Mouse (Mus musculus) stomach, embryonic 15.5 days (tissue): ENCODE measurements around the gene Krtap4-7. TPM values are rescaled to one million over a fixed set of nuclear protein-coding genes. Genes with fewer than 3 reads are reported as not detected.

ENCODE experiments used
- polyA plus RNA-seq: library from polyadenylated mRNA; unstranded; fragments of >200 nt; fragmentation: Nextera tagmentation; extraction: Ambion mirVana; gene quantifications from 2 replicates; pipeline ENCODE4 v1.2.1, GENCODE M21; 2015

Gene Krtap4-7
- polyA plus RNA-seq, 1 experiment from 2014 or later: not detected

Other genes with a start within 250 kb of the Krtap4-7 start
- gene Krt12, start 221.8 kb downstream of the Krtap4-7 start, polyA plus RNA-seq: 0.09 TPM in 1 of 2 replicates, not detected in the other
- 17.1 and 19.7 TPM in 2 replicates for gene Krt20, start 205.9 kb downstream of the Krtap4-7 start, polyA plus RNA-seq
- gene Krt23, start 151.0 kb downstream of the Krtap4-7 start, polyA plus RNA-seq: 33.1 and 41.9 TPM in 2 replicates
- gene Krt39, start 122.8 kb downstream of the Krtap4-7 start, polyA plus RNA-seq: not detected in 2 replicates
- not detected in 2 replicates for gene Krt40, start 100.9 kb downstream of the Krtap4-7 start, polyA plus RNA-seq
- gene Krtap3-3, start 93.2 kb downstream of the Krtap4-7 start, polyA plus RNA-seq: not detected in 2 replicates
- gene Krtap3-2, start 87.2 kb downstream of the Krtap4-7 start, polyA plus RNA-seq: not detected in 2 replicates
- gene Gm11939, start 84.6 kb downstream of the Krtap4-7 start, polyA plus RNA-seq: not detected in 2 replicates
- gene Krtap3-1, start 77.5 kb downstream of the Krtap4-7 start, polyA plus RNA-seq: not detected in 2 replicates
- gene Krtap1-5, start 63.1 kb downstream of the Krtap4-7 start, polyA plus RNA-seq: not detected in 2 replicates
- not detected in 2 replicates for gene Krtap1-4, start 60.4 kb downstream of the Krtap4-7 start, polyA plus RNA-seq
- gene Krtap1-3, start 52.8 kb downstream of the Krtap4-7 start, polyA plus RNA-seq: not detected in 2 replicates
- not detected in 2 replicates for gene Krtap9-3, start 46.0 kb downstream of the Krtap4-7 start, polyA plus RNA-seq
- gene Gm11938, start 40.8 kb downstream of the Krtap4-7 start, polyA plus RNA-seq: not detected in 2 replicates
- not detected in 2 replicates for gene Gm11937, start 33.9 kb downstream of the Krtap4-7 start, polyA plus RNA-seq
- gene Krtap2-4, start 29.2 kb downstream of the Krtap4-7 start, polyA plus RNA-seq: not detected in 2 replicates
- gene Gm11562, start 23.7 kb downstream of the Krtap4-7 start, polyA plus RNA-seq: not detected in 2 replicates
- gene Krtap4-1, start 15.9 kb downstream of the Krtap4-7 start, polyA plus RNA-seq: not detected in 2 replicates
- not detected in 2 replicates for gene Krtap4-2, start 9.0 kb downstream of the Krtap4-7 start, polyA plus RNA-seq
- gene Gm11555, start 6.1 kb upstream of the Krtap4-7 start, polyA plus RNA-seq: not detected in 2 replicates
- not detected in 2 replicates for gene Gm11563, start 14.9 kb upstream of the Krtap4-7 start, polyA plus RNA-seq
- not detected in 2 replicates for gene Krtap4-6, start 21.9 kb upstream of the Krtap4-7 start, polyA plus RNA-seq
- not detected in 2 replicates for gene Gm14190, start 46.7 kb upstream of the Krtap4-7 start, polyA plus RNA-seq
- not detected in 2 replicates for gene Gm14180, start 90.2 kb upstream of the Krtap4-7 start, polyA plus RNA-seq
- not detected in 2 replicates for gene Gm11595, start 128.8 kb upstream of the Krtap4-7 start, polyA plus RNA-seq
- gene Krtap4-8, start 136.6 kb upstream of the Krtap4-7 start, polyA plus RNA-seq: not detected in 2 replicates
- gene Krtap4-9, start 141.1 kb upstream of the Krtap4-7 start, polyA plus RNA-seq: not detected in 2 replicates
- gene Gm11596, start 149.4 kb upstream of the Krtap4-7 start, polyA plus RNA-seq: not detected in 2 replicates
- not detected in 2 replicates for gene Gm11569, start 154.8 kb upstream of the Krtap4-7 start, polyA plus RNA-seq
- gene Gm11554, start 160.4 kb upstream of the Krtap4-7 start, polyA plus RNA-seq: not detected in 2 replicates
- gene Krtap4-13, start 165.8 kb upstream of the Krtap4-7 start, polyA plus RNA-seq: not detected in 2 replicates
- gene Gm11564, start 171.6 kb upstream of the Krtap4-7 start, polyA plus RNA-seq: not detected in 2 replicates
- gene 2300003K06Rik, start 194.0 kb upstream of the Krtap4-7 start, polyA plus RNA-seq: not detected in 2 replicates
- not detected in 2 replicates for gene Krtap4-16, start 207.5 kb upstream of the Krtap4-7 start, polyA plus RNA-seq
- gene Gm11568, start 213.8 kb upstream of the Krtap4-7 start, polyA plus RNA-seq: not detected in 2 replicates
- not detected in 2 replicates for gene Gm11559, start 220.4 kb upstream of the Krtap4-7 start, polyA plus RNA-seq
- not detected in 2 replicates for gene Krtap9-1, start 229.3 kb upstream of the Krtap4-7 start, polyA plus RNA-seq
- gene Gm11567, start 235.1 kb upstream of the Krtap4-7 start, polyA plus RNA-seq: not detected in 2 replicates